In genomic region chr5:137788171-137788570, GRCm38 (mm10) we compare ENCODE assay signal across 8 mouse cellular contexts. TPM values are rescaled to one million over a fixed set of nuclear protein-coding genes. Genes with fewer than 3 reads are reported as not detected.
DNase-seq lines count a peak whose midpoint lies in the region; ATAC-seq and TF ChIP-seq lines count a peak whose summit lies in the region.

No protein-coding gene starts in this region.

- no peak overlapping the region for H3K27ac ChIP-seq in lung, embryonic 16.5 days (ENCODE audit: low read length)
- no peak overlapping the region for H3K27ac ChIP-seq in forebrain, embryonic 14.5 days (ENCODE audit: low read depth, low read length)
- H3K27ac ChIP-seq in limb, embryonic 11.5 days (replicated peaks; ENCODE audit: low read depth, low read length), result no peak overlapping the region

- TF ChIP-seq POLR2A in lung, adult 2 months (IDR thresholded peaks at IDR 0.05; ENCODE audit: borderline replicate concordance, extremely low read depth, low read depth, low read length), result no peak

- peak overlapping the region; percentile 89 for H3K4me2 ChIP-seq in lung, embryonic 16.5 days (ENCODE audit: low read depth, low read length)
- peak overlapping the region; percentile 94 for H3K4me2 ChIP-seq in forebrain, embryonic 14.5 days (ENCODE audit: low read length)
- H3K4me2 ChIP-seq in limb, embryonic 11.5 days (ENCODE audit: low read depth, severe bottlenecking), result peak overlapping the region; percentile 90; the same call in 1 of the 2 replicates

- DNase-seq in cerebellum, adult 11 months, result peak; percentile 63
- DNase-seq in cerebellum, postnatal 4 days (ENCODE audit: low spot score in 2 of 2), result no peak
- no peak for DNase-seq in lung, adult 2 months
- no peak for DNase-seq in forebrain, embryonic 14.5 days (ENCODE audit: low spot score)
- no peak for DNase-seq in limb, embryonic 11.5 days (ENCODE audit: low spot score)
- peak; percentile 23 to 28 for DNase-seq in right cerebral cortex, postnatal 36 days (ENCODE audit: low spot score in 2 of 2)
- no peak for DNase-seq in c-Kit-positive CD71-positive TER-119-positive erythroid progenitor cells, embryonic 14.5 days (ENCODE audit: low spot score)

- 68% methylated on average over 24 of the region's 24 CpGs for WGBS in lung, embryonic 16.5 days
- 71% methylated on average over 24 of the region's 24 CpGs for WGBS in lung, adult 2 months
- 77% methylated on average over 24 of the region's 24 CpGs for WGBS in forebrain, embryonic 14.5 days
- 75% methylated on average over 24 of the region's 24 CpGs for WGBS in limb, embryonic 11.5 days

- H3K9me3 ChIP-seq in lung, embryonic 16.5 days (ENCODE audit: control insufficient read depth, low read length), result no peaks in the 10 kb centered on the region
- H3K9me3 ChIP-seq in forebrain, embryonic 14.5 days (replicated peaks; ENCODE audit: control insufficient read depth, low read length), result no peaks in the 10 kb centered on the region
- no peaks in the 10 kb centered on the region for H3K9me3 ChIP-seq in limb, embryonic 11.5 days (ENCODE audit: control insufficient read depth, low read length)

- peak overlapping the region; percentile 46; the same call in 1 of the 2 replicates for H3K9ac ChIP-seq in lung, embryonic 16.5 days (ENCODE audit: low read length)
- H3K9ac ChIP-seq in forebrain, embryonic 14.5 days (ENCODE audit: low read length), result 0 out of 2 replicates have a peak overlapping the region, but pooled peaks have one; percentile 21
- peak overlapping the region; percentile 17; the same call in 1 of the 2 replicates for H3K9ac ChIP-seq in limb, embryonic 11.5 days (ENCODE audit: low read length)

- H3K4me3 ChIP-seq in lung, embryonic 16.5 days (ENCODE audit: low read length), result peak overlapping the region; percentile 57
- no peak overlapping the region for H3K4me3 ChIP-seq in lung, adult 2 months (replicated peaks; ENCODE audit: extremely low read depth, low read depth, low read length)
- peak overlapping the region; percentile 89 for H3K4me3 ChIP-seq in forebrain, embryonic 14.5 days (ENCODE audit: low read depth, low read length)
- H3K4me3 ChIP-seq in limb, embryonic 11.5 days (ENCODE audit: low read depth, low read length), result peak overlapping the region; percentile 78

- H3K36me3 ChIP-seq in lung, embryonic 16.5 days (ENCODE audit: control insufficient read depth, insufficient read depth, low read length), result peaks cover under 1% of the 10 kb centered on the region; the same call in 1 of the 2 replicates
- peaks cover 14% of the 10 kb centered on the region for H3K36me3 ChIP-seq in forebrain, embryonic 14.5 days (ENCODE audit: control insufficient read depth, insufficient read depth, low read length)
- H3K36me3 ChIP-seq in limb, embryonic 11.5 days (ENCODE audit: control insufficient read depth, insufficient read depth, low read length), result peaks cover 9% of the 10 kb centered on the region; the same call in 1 of the 2 replicates

- peaks cover 24% of the 10 kb centered on the region for H3K4me1 ChIP-seq in lung, embryonic 16.5 days (replicated peaks; ENCODE audit: control insufficient read depth, insufficient read depth, low read length)
- H3K4me1 ChIP-seq in lung, adult 2 months (ENCODE audit: control insufficient read depth, insufficient read depth, low read length), result peaks cover 19% of the 10 kb centered on the region
- H3K4me1 ChIP-seq in forebrain, embryonic 14.5 days (ENCODE audit: control insufficient read depth, insufficient read depth, low read length), result peaks cover 21% of the 10 kb centered on the region
- peaks cover 20% of the 10 kb centered on the region for H3K4me1 ChIP-seq in limb, embryonic 11.5 days (ENCODE audit: control insufficient read depth, insufficient read depth, low read length)

- no peak for ATAC-seq in lung, embryonic 16.5 days (ENCODE audit: low read depth)
- no peak for ATAC-seq in forebrain, embryonic 14.5 days
- no peak for ATAC-seq in limb, embryonic 11.5 days (ENCODE audit: insufficient number of reproducible peaks, low FRiP score, low TSS enrichment, low read depth)

- no peak for TF ChIP-seq CTCF in lung, adult 2 months (IDR thresholded peaks at IDR 0.05; ENCODE audit: insufficient read depth, low read length)

- no peaks in the 10 kb centered on the region for H3K27me3 ChIP-seq in lung, embryonic 16.5 days (ENCODE audit: control insufficient read depth, insufficient read depth, low read depth, low read length)
- H3K27me3 ChIP-seq in forebrain, embryonic 14.5 days (replicated peaks; ENCODE audit: control insufficient read depth, insufficient read depth, low read length), result no peaks in the 10 kb centered on the region
- H3K27me3 ChIP-seq in limb, embryonic 11.5 days (ENCODE audit: control insufficient read depth, insufficient read depth, low read length), result no peaks in the 10 kb centered on the region

RNA-seq across cellular contexts. Expression of gene Zcwpw1, which starts 0.6 kb away (rescaled TPM):
- 24.3 and 26.8 TPM in 2 replicates for polyA plus RNA-seq in lung, embryonic 16.5 days (2015; fragmentation: Nextera tagmentation; extraction: Ambion mirVana)
- 0.49 and 0.60 TPM in 2 replicates for polyA plus RNA-seq in lung, adult 2 months (2012; rRNA removed)
- polyA plus RNA-seq in forebrain, embryonic 14.5 days (2014; fragmentation: Nextera tagmentation; extraction: Ambion mirVana), result 7.3 and 7.7 TPM in 2 replicates
- polyA plus RNA-seq in limb, embryonic 11.5 days (2014; fragmentation: Nextera tagmentation; extraction: Ambion mirVana), result 19.6 and 20.1 TPM in 2 replicates

RNA-seq across cellular contexts. Expression of gene Mepce, which starts 0.7 kb away (rescaled TPM):
- polyA plus RNA-seq in lung, embryonic 16.5 days (2015; fragmentation: Nextera tagmentation; extraction: Ambion mirVana), result 10.0 and 10.5 TPM in 2 replicates
- polyA plus RNA-seq in lung, adult 2 months (2012; rRNA removed), result 43.3 and 44.2 TPM in 2 replicates
- polyA plus RNA-seq in forebrain, embryonic 14.5 days (2014; fragmentation: Nextera tagmentation; extraction: Ambion mirVana), result 13.1 and 13.2 TPM in 2 replicates
- 12.0 and 12.2 TPM in 2 replicates for polyA plus RNA-seq in limb, embryonic 11.5 days (2014; fragmentation: Nextera tagmentation; extraction: Ambion mirVana)

RNA-seq across cellular contexts. Expression of gene Ppp1r35, which starts 9.5 kb away (rescaled TPM):
- 25.9 and 30.5 TPM in 2 replicates for polyA plus RNA-seq in lung, embryonic 16.5 days (2015; fragmentation: Nextera tagmentation; extraction: Ambion mirVana)
- 32.7 and 46.7 TPM in 2 replicates for polyA plus RNA-seq in lung, adult 2 months (2012; rRNA removed)
- 55.1 and 60.0 TPM in 2 replicates for polyA plus RNA-seq in forebrain, embryonic 14.5 days (2014; fragmentation: Nextera tagmentation; extraction: Ambion mirVana)
- polyA plus RNA-seq in limb, embryonic 11.5 days (2014; fragmentation: Nextera tagmentation; extraction: Ambion mirVana), result 61.4 and 62.0 TPM in 2 replicates

RNA-seq across cellular contexts. Expression of gene Tsc22d4, which starts 42.6 kb away (rescaled TPM):
- 140 and 146 TPM in 2 replicates for polyA plus RNA-seq in lung, embryonic 16.5 days (2015; fragmentation: Nextera tagmentation; extraction: Ambion mirVana)
- 103 and 110 TPM in 2 replicates for polyA plus RNA-seq in lung, adult 2 months (2012; rRNA removed)
- polyA plus RNA-seq in forebrain, embryonic 14.5 days (2014; fragmentation: Nextera tagmentation; extraction: Ambion mirVana), result 52.3 and 62.1 TPM in 2 replicates
- polyA plus RNA-seq in limb, embryonic 11.5 days (2014; fragmentation: Nextera tagmentation; extraction: Ambion mirVana), result 96.0 and 101 TPM in 2 replicates

RNA-seq across cellular contexts. Expression of gene Nyap1, which starts 46.8 kb away (rescaled TPM):
- polyA plus RNA-seq in lung, embryonic 16.5 days (2015; fragmentation: Nextera tagmentation; extraction: Ambion mirVana), result 1.6 and 1.9 TPM in 2 replicates
- 2.3 and 2.4 TPM in 2 replicates for polyA plus RNA-seq in lung, adult 2 months (2012; rRNA removed)
- polyA plus RNA-seq in forebrain, embryonic 14.5 days (2014; fragmentation: Nextera tagmentation; extraction: Ambion mirVana), result 13.8 and 14.5 TPM in 2 replicates
- 1.2 and 1.8 TPM in 2 replicates for polyA plus RNA-seq in limb, embryonic 11.5 days (2014; fragmentation: Nextera tagmentation; extraction: Ambion mirVana)

Comparison
In these comparisons a context has a peak if more than half of its experiments do, and no peak if none do; other contexts are left out.
1. DNase-seq: peak in cerebellum, adult 11 months (single experiment) and right cerebral cortex, postnatal 36 days (2 of 2); none in cerebellum, postnatal 4 days (0 of 2), lung, adult 2 months (single experiment), forebrain, embryonic 14.5 days (single experiment), limb, embryonic 11.5 days (single experiment) and c-Kit-positive CD71-positive TER-119-positive erythroid progenitor cells, embryonic 14.5 days (single experiment).
2. Peak in every context shown above with its lines, with median percentiles within 50 percentile points of each other: H3K4me2 ChIP-seq and H3K9ac ChIP-seq.